Mouse (Mus musculus): ENCODE measurements at regions not wholly inside any gene's neighbourhood (a gene's known extent, or its start where the extent isn't known, plus 50 kb on each side); places are given as distances from the start of the nearest gene placed in this dataset.
"Not testable (repeated sequence)": the region's sequence is repeated elsewhere in the genome, so short reads cannot be mapped to it uniquely, and the experiment has no call there.

- not testable (repeated sequence) for H3K36me3 ChIP-seq (ENCODE audit: control insufficient read depth, insufficient read depth, low read length); H3K4me1 ChIP-seq (ENCODE audit: control insufficient read depth, insufficient read depth, low read length); H3K27me3 ChIP-seq (ENCODE audit: control insufficient read depth, insufficient read depth, low read length); H3K27ac ChIP-seq (ENCODE audit: control insufficient read depth, insufficient read depth, low read depth, low read length); H3K4me3 ChIP-seq (ENCODE audit: control insufficient read depth, low read depth, low read length)
Observed at GRCm38 (mm10) chr12:21680026-21680425, 262.6 kb upstream of the Ywhaq start.

GRCm38 (mm10) chr12:21649381-21649780, 231.9 kb upstream of the Ywhaq start:
- not testable (repeated sequence) for H3K4me1 ChIP-seq (ENCODE audit: control insufficient read depth, insufficient read depth, low read length); H3K36me3 ChIP-seq (ENCODE audit: control insufficient read depth, insufficient read depth, low read length); H3K4me3 ChIP-seq (ENCODE audit: control insufficient read depth, low read depth, low read length); H3K27me3 ChIP-seq (ENCODE audit: control insufficient read depth, insufficient read depth, low read length); H3K27ac ChIP-seq (ENCODE audit: control insufficient read depth, insufficient read depth, low read depth, low read length)

- H3K36me3 ChIP-seq (ENCODE audit: control insufficient read depth, insufficient read depth, low read length); H3K27me3 ChIP-seq (ENCODE audit: control insufficient read depth, insufficient read depth, low read length); H3K4me1 ChIP-seq (ENCODE audit: control insufficient read depth, insufficient read depth, low read length); H3K4me3 ChIP-seq (ENCODE audit: control insufficient read depth, low read depth, low read length); H3K27ac ChIP-seq (ENCODE audit: control insufficient read depth, insufficient read depth, low read depth, low read length): not testable (repeated sequence)
- TF ChIP-seq CTCF (IDR thresholded peaks at IDR 0.05; ENCODE audit: control insufficient read depth, insufficient read depth, insufficient replicate concordance, low read depth, low read length): peak; percentile 60; the same call in 1 of the 2 replicates
Observed at GRCm38 (mm10) chr12:21613781-21614180, 196.3 kb upstream of the Ywhaq start.

- no peaks in the 10 kb centered on the region for H3K27me3 ChIP-seq (ENCODE audit: control insufficient read depth, insufficient read depth, low read length)
- H3K27ac ChIP-seq (ENCODE audit: control insufficient read depth, insufficient read depth, low read depth, low read length): no peak overlapping the region
- H3K4me1 ChIP-seq (ENCODE audit: control insufficient read depth, insufficient read depth, low read length): peaks cover 2% of the 10 kb centered on the region; the same call in 1 of the 2 replicates
- H3K4me3 ChIP-seq (ENCODE audit: control insufficient read depth, low read depth, low read length): no peak overlapping the region
- TF ChIP-seq POLR2A (IDR thresholded peaks at IDR 0.05; ENCODE audit: control insufficient read depth, low read depth, low read length): no peak
- no peak for TF ChIP-seq CTCF (IDR thresholded peaks at IDR 0.05; ENCODE audit: control insufficient read depth, insufficient read depth, insufficient replicate concordance, low read depth, low read length)
- no peaks in the 10 kb centered on the region for H3K36me3 ChIP-seq (ENCODE audit: control insufficient read depth, insufficient read depth, low read length)
Observed at GRCm38 (mm10) chr12:21568415-21569040, 151.1 kb upstream of the Ywhaq start.

- not testable (repeated sequence) for H3K4me1 ChIP-seq (ENCODE audit: control insufficient read depth, insufficient read depth, low read length); H3K4me3 ChIP-seq (ENCODE audit: control insufficient read depth, low read depth, low read length); H3K36me3 ChIP-seq (ENCODE audit: control insufficient read depth, insufficient read depth, low read length); H3K27ac ChIP-seq (ENCODE audit: control insufficient read depth, insufficient read depth, low read depth, low read length); H3K27me3 ChIP-seq (ENCODE audit: control insufficient read depth, insufficient read depth, low read length)
Observed at GRCm38 (mm10) chr12:21543962-21544361, 126.5 kb upstream of the Ywhaq start.

GRCm38 (mm10) chr12:21543153-21543894, 125.9 kb upstream of the Ywhaq start:
- not testable (repeated sequence) for H3K4me1 ChIP-seq (ENCODE audit: control insufficient read depth, insufficient read depth, low read length); H3K27me3 ChIP-seq (ENCODE audit: control insufficient read depth, insufficient read depth, low read length); H3K36me3 ChIP-seq (ENCODE audit: control insufficient read depth, insufficient read depth, low read length); H3K27ac ChIP-seq (ENCODE audit: control insufficient read depth, insufficient read depth, low read depth, low read length)
- peak overlapping the region; percentile 99 for H3K4me3 ChIP-seq (ENCODE audit: control insufficient read depth, low read depth, low read length)
- TF ChIP-seq POLR2A (IDR thresholded peaks at IDR 0.05; ENCODE audit: control insufficient read depth, low read depth, low read length): peak; percentile 51

- Histone ChIP-seq H3K4me1 (ENCODE audit: control insufficient read depth, insufficient read depth, low read length) (no peaks in the 10 kb centered on the region), H3K27ac (ENCODE audit: control insufficient read depth, insufficient read depth, low read depth, low read length) (no peak overlapping the region), H3K4me3 (ENCODE audit: control insufficient read depth, low read depth, low read length) (no peak overlapping the region), H3K36me3 (ENCODE audit: control insufficient read depth, insufficient read depth, low read length) (no peaks in the 10 kb centered on the region), H3K27me3 (ENCODE audit: control insufficient read depth, insufficient read depth, low read length) (no peaks in the 10 kb centered on the region)
- TF ChIP-seq CTCF (IDR thresholded peaks at IDR 0.05; ENCODE audit: control insufficient read depth, insufficient read depth, insufficient replicate concordance, low read depth, low read length) (no peak), POLR2A (IDR thresholded peaks at IDR 0.05; ENCODE audit: control insufficient read depth, low read depth, low read length) (no peak)
Observed at GRCm38 (mm10) chr12:21531766-21532165, 114.3 kb upstream of the Ywhaq start.

GRCm38 (mm10) chr12:21529367-21529766, 111.9 kb upstream of the Ywhaq start:
- H3K4me1 ChIP-seq (ENCODE audit: control insufficient read depth, insufficient read depth, low read length); H3K4me3 ChIP-seq (ENCODE audit: control insufficient read depth, low read depth, low read length); H3K36me3 ChIP-seq (ENCODE audit: control insufficient read depth, insufficient read depth, low read length); H3K27ac ChIP-seq (ENCODE audit: control insufficient read depth, insufficient read depth, low read depth, low read length); H3K27me3 ChIP-seq (ENCODE audit: control insufficient read depth, insufficient read depth, low read length): not testable (repeated sequence)

- not testable (repeated sequence) for H3K36me3 ChIP-seq (ENCODE audit: control insufficient read depth, insufficient read depth, low read length); H3K27me3 ChIP-seq (ENCODE audit: control insufficient read depth, insufficient read depth, low read length); H3K4me1 ChIP-seq (ENCODE audit: control insufficient read depth, insufficient read depth, low read length); H3K4me3 ChIP-seq (ENCODE audit: control insufficient read depth, low read depth, low read length); H3K27ac ChIP-seq (ENCODE audit: control insufficient read depth, insufficient read depth, low read depth, low read length)
Observed at GRCm38 (mm10) chr12:21527336-21527735, 109.9 kb upstream of the Ywhaq start.

- H3K27me3 ChIP-seq (ENCODE audit: control insufficient read depth, insufficient read depth, low read length); H3K36me3 ChIP-seq (ENCODE audit: control insufficient read depth, insufficient read depth, low read length); H3K4me3 ChIP-seq (ENCODE audit: control insufficient read depth, low read depth, low read length); H3K27ac ChIP-seq (ENCODE audit: control insufficient read depth, insufficient read depth, low read depth, low read length); H3K4me1 ChIP-seq (ENCODE audit: control insufficient read depth, insufficient read depth, low read length): not testable (repeated sequence)
Observed at GRCm38 (mm10) chr12:21526906-21527305, 109.5 kb upstream of the Ywhaq start.

All from testis, adult 2 months (tissue).